Mouse (Mus musculus) gastrocnemius, postnatal 4 days (tissue): ENCODE results near the gene Tmem126a. TPM values are rescaled to one million over a fixed set of nuclear protein-coding genes. Genes with fewer than 3 reads are reported as not detected.

Experiments used
- DNase-seq, 2 experiments: peaks; one replicate each; pipeline ENCODE4 v3.0.0; 2021 to 2022; ENCODE audit warnings: low spot score in 2 of 2, mixed read lengths in 2 of 2
- total RNA-seq, 2 experiments: library from RNA; stranded (reverse); gene quantifications; 2 replicates each; pipeline ENCODE4 v1.2.3; 2021

Tmem126a gene
- total RNA-seq, 2 experiments from 2014 or later, result 53.9 TPM

GRCm38 (mm10) chr7:90426020-90427001, 30.7 kb downstream of the Tmem126a start, which contains the start of gene Ccdc89:
Gene Ccdc89, plus strand, starts transcription at chr7:90426577.
- peak; percentile 55 to 75 for DNase-seq

- DNase-seq, result peak in 1 of 2 experiments; percentile 52
Observed at GRCm38 (mm10) chr7:90409934-90410333, 47.1 kb downstream of the Tmem126a start.

Other genes with a start within 250 kb of the Tmem126a start
- gene Ccdc83, start 191.5 kb downstream of the Tmem126a start, total RNA-seq, result 1 to 10 TPM in 1 of 2 experiments, under 1 TPM in 1; 0.98 to 1.0 TPM
- gene Sytl2, start 155.0 kb downstream of the Tmem126a start, total RNA-seq, result 100 to 1,000 TPM in 1 of 2 experiments, 10 to 100 TPM in 1; 91.1 to 101 TPM
- gene Ccdc89, start 30.7 kb downstream of the Tmem126a start, total RNA-seq, result under 1 TPM; 0.21 to 0.34 TPM
- 10 to 100 TPM; 37.6 to 44.0 TPM for gene Crebzf, start 14.5 kb downstream of the Tmem126a start, total RNA-seq
- gene Tmem126b, start 18.8 kb upstream of the Tmem126a start, total RNA-seq, result 10 to 100 TPM; 15.9 to 16.1 TPM
- 1 to 10 TPM; 4.1 to 4.5 TPM for gene Dlg2, start 19.4 kb upstream of the Tmem126a start, total RNA-seq